In genomic region chr11:7880506-7880905, GRCm38 (mm10) we compare ENCODE assay signal across 13 mouse cellular contexts.
"Had no signal": no experiment of that assay in that cellular context is flagged by ENCODE, and none has a peak within 500 bp of the region (broad histone marks: within the 10 kb centered on the region; RNA-seq: fewer than 3 reads in every experiment).

No protein-coding gene starts in this region.

- H3K36me3 ChIP-seq: liver, embryonic 13.5 days had no signal

- H3K9me3 ChIP-seq: liver, embryonic 13.5 days had no signal

- DNase-seq: kidney, adult 11 months; kidney, adult 8-10 months; kidney, postnatal 14 days; kidney, postnatal 4 days; liver, embryonic 13.5 days; lung, adult 2 months; lung, postnatal 14 days; lung, postnatal 4 days; midbrain, embryonic 14.5 days; thymus, adult 2 months; thymus, postnatal 14 days; thymus, postnatal 4 days had no signal

- H3K9ac ChIP-seq: liver, embryonic 13.5 days had no signal

- H3K4me1 ChIP-seq: liver, embryonic 13.5 days had no signal

- H3K27ac ChIP-seq: liver, embryonic 13.5 days had no signal

- H3K4me3 ChIP-seq: liver, embryonic 13.5 days had no signal

- H3K27me3 ChIP-seq: liver, embryonic 13.5 days had no signal

- H3K4me2 ChIP-seq: liver, embryonic 13.5 days; midbrain, embryonic 11.5 days had no signal
